Mouse (Mus musculus) testis, adult 2 months (tissue): ENCODE data around the gene Rbm20. TPM values are rescaled to one million over a fixed set of nuclear protein-coding genes. Genes with fewer than 3 reads are reported as not detected.

ENCODE experiments used
- H3K27ac ChIP-seq: fragments of 200-500 bp; 2 replicates; pipeline ENCODE4 v1.5.1; 2012; ENCODE audit warnings: low read depth, low read length; ENCODE audit not compliant: control insufficient read depth, insufficient read depth
- H3K27me3 ChIP-seq: fragments of 200-500 bp; 2 replicates; pipeline ENCODE4 v1.6.1; 2012; ENCODE audit warnings: mild to moderate bottlenecking, low read length, moderate library complexity; ENCODE audit not compliant: control insufficient read depth, insufficient read depth
- H3K36me3 ChIP-seq: fragments of 200-500 bp; 2 replicates; pipeline ENCODE4 v1.6.1; 2012; ENCODE audit warnings: mild to moderate bottlenecking, low read length; ENCODE audit not compliant: control insufficient read depth, insufficient read depth
- H3K4me1 ChIP-seq: fragments of 200-500 bp; 2 replicates; pipeline ENCODE4 v1.6.1; 2012; ENCODE audit warnings: low read length; ENCODE audit not compliant: control insufficient read depth, insufficient read depth
- H3K4me3 ChIP-seq: fragments of 200-500 bp; 2 replicates; pipeline ENCODE4 v1.5.1; 2012; ENCODE audit warnings: low read depth, mild to moderate bottlenecking, low read length, moderate library complexity, mixed read lengths; ENCODE audit not compliant: control insufficient read depth
- CTCF ChIP-seq: fragments of 200-500 bp; IDR thresholded peaks from 2 replicates; pipeline ENCODE4 v1.5.1; 2012; ENCODE audit warnings: low read depth, mild to moderate bottlenecking, inconsistent platforms, low read length, moderate library complexity; ENCODE audit not compliant: control insufficient read depth, insufficient read depth, insufficient replicate concordance
- POLR2A ChIP-seq: fragments of 200-500 bp; IDR thresholded peaks from 2 replicates; pipeline ENCODE4 v1.6.1; 2012; ENCODE audit warnings: low read depth, mild to moderate bottlenecking, inconsistent platforms, low read length, moderate library complexity; ENCODE audit not compliant: control insufficient read depth
- polyA plus RNA-seq: library from polyadenylated mRNA; depleted of rRNA; stranded (reverse); fragments of >200 nt; gene quantifications from 2 replicates; pipeline ENCODE4 v1.2.3, GENCODE M21; 2012

Rbm20 gene
- polyA plus RNA-seq, 1 experiment = 0.78 TPM

DNA sequence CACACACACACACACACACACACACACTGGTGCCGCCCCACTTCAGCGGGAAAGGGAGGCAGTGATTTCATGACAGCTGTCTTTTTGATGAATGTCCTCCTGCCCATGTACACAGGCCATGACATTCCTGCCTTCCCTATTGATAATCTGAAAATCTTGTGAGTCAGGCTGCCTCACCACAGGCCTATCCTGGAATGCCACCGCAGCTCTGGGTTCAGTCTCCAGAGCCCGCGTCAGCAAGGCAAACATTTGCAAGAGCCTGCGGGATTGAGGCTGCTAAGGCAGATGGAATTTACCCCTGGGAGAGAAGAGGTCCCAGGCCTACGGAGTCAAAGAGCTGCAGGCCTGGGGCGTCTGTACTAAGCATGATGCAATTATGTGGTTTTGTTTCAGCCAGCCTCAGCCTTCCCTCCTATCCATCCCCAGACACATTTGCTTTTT, 54.7 kb downstream of the Rbm20 start:
- H3K4me1 ChIP-seq = peaks cover 3% of the 10 kb centered on the region
- H3K36me3 ChIP-seq = no peaks in the 10 kb centered on the region
- no peak overlapping the region for H3K4me3 ChIP-seq
- no peak overlapping the region for H3K27ac ChIP-seq
- H3K27me3 ChIP-seq = no peaks in the 10 kb centered on the region
- TF ChIP-seq POLR2A (no peak), CTCF (no peak)

DNA sequence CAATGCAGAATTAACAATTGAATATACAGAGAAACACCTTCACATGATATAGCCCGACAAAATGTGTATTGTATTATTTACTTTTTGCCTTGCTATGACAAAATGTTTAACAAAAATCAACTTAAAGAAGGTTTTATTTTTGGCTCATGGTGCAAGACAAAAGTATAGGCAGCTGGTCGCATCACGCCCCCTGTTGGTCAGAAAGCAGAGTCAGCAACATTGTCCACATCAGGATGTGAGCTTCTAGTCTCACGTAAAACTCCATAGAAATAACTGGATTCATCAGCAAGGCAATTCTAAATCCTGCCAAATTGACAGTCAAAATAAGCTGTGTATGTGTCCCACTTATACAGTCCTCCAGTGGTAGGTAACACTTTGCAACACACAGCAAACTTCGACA, 57.7 kb downstream of the Rbm20 start:
- TF ChIP-seq CTCF (no peak), POLR2A (no peak)
- H3K4me1 ChIP-seq = peaks cover 3% of the 10 kb centered on the region
- no peaks in the 10 kb centered on the region for H3K36me3 ChIP-seq
- no peak overlapping the region for H3K27ac ChIP-seq
- no peak overlapping the region for H3K4me3 ChIP-seq
- no peaks in the 10 kb centered on the region for H3K27me3 ChIP-seq

DNA sequence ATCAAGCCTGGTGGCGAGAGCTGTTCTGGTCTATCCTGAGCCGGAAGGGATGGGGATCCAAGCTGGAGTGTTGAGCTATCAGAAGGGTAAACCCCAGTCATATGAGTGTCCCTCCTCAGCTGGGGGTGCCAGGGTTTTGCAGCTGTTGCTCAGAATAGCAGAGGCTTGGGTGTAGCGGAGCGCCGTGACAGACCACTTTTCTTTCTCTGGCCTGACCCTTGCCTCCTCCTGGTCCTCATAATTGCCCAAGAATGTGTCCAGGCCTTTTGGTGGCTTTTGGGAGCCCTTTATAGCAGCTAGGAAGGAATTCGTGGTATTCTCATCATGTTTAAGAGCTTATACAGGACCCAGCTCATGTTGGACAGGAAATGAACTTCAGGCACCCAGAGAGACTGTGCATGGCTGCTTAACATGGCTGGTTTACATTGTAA, 61.6 kb downstream of the Rbm20 start:
- H3K4me1 ChIP-seq = no peaks in the 10 kb centered on the region
- H3K27me3 ChIP-seq = no peaks in the 10 kb centered on the region
- TF ChIP-seq CTCF (no peak), POLR2A (no peak)
- no peak overlapping the region for H3K4me3 ChIP-seq
- no peak overlapping the region for H3K27ac ChIP-seq
- H3K36me3 ChIP-seq = no peaks in the 10 kb centered on the region

DNA sequence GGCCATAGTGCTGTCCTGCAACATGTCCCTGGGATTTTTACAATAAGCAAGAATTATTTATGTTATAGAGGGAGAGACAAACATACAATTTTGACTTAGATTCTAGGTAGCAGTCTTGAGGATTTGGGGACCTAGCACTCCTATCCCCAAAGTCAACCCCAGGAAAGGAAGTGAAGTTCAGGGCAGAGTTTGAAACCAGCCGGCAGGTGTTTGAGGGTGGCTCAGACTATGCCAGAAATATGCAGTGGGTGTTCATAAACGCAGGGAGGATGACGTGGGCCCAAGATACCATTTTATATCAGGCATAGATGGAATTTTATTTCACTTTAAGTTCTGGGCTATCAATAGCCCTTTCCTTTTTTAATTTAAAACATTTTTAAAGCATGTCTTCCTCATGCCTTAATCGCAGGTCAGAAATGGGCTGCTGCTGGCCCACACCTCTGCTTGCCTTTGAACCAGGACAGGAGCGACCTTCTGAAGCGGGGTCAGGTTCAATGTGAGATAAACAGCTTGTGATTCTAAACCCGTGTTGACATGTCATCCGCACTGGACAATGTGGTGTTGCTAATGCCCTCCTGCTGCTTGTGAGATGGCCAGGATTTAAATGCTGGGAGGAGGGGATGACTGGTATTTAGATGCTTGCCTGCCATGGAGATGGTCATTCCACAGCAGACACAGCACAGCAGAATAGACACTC, 62.6 kb downstream of the Rbm20 start:
- Histone ChIP-seq H3K27ac (no peak overlapping the region), H3K36me3 (no peaks in the 10 kb centered on the region), H3K27me3 (no peaks in the 10 kb centered on the region), H3K4me3 (no peak overlapping the region), H3K4me1 (no peaks in the 10 kb centered on the region)
- TF ChIP-seq POLR2A (no peak), CTCF (no peak)

DNA sequence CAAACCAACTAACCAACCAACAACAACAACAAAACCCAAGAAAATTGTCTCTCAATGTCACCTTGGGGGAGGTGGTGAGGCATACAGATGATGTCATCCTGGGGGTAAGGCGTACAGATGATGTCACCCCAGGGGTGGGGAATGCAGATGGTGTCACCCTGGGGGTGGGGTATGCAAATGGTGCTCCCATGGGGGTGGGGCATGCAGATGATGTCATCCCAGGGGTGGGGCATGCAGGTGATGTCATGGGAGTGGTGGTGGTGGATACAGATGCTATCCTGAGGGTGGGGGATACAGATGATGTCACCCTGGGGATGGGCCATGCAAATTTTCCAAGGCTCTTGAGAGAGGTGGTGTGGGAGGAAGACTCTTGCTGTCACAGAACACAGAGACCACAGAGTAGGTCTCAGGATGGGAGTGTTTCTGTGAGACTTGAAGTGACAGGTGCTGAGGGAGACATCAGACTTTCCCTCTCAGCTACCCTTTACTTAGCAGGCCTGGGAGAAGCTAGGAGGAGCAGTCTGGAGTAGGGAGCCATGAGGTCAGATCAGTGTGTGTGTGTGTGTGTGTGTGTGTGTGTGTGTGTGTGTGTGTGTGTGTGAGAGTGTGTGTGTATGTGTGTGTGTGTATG, 63.8 kb downstream of the Rbm20 start:
- Histone ChIP-seq H3K36me3 (no peaks in the 10 kb centered on the region), H3K27ac (no peak overlapping the region), H3K4me3 (no peak overlapping the region), H3K27me3 (no peaks in the 10 kb centered on the region), H3K4me1 (no peaks in the 10 kb centered on the region)
- TF ChIP-seq POLR2A (no peak), CTCF (no peak)

DNA sequence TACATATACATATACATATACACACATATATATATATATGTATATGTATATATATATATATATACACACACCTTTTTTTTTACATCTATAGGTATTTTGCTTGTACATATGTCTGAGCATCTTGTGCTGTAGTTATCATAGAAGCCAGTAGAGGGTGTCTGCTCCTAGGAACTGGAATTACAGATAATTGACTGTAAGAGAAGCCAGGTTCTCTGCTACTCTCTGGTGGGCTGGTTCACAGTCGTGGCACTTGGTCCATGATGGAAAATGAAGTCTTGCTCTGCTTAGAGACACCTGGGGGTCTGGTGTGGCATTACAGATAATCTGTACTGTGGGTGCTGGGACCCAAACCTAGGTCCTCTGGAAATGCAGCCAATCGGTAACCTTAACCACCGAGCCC, 64.8 kb downstream of the Rbm20 start:
- Histone ChIP-seq H3K36me3 (no peaks in the 10 kb centered on the region), H3K4me1 (no peaks in the 10 kb centered on the region), H3K27me3 (no peaks in the 10 kb centered on the region), H3K4me3 (no peak overlapping the region), H3K27ac (no peak overlapping the region)
- TF ChIP-seq POLR2A (no peak), CTCF (no peak)

GRCm38 (mm10) chr19:53745354-53745753, 68.2 kb downstream of the Rbm20 start:
- no peak overlapping the region for H3K4me3 ChIP-seq
- no peaks in the 10 kb centered on the region for H3K36me3 ChIP-seq
- no peak overlapping the region for H3K27ac ChIP-seq
- no peaks in the 10 kb centered on the region for H3K27me3 ChIP-seq
- TF ChIP-seq POLR2A = no peak
- no peak for TF ChIP-seq CTCF
- H3K4me1 ChIP-seq = no peaks in the 10 kb centered on the region
